12 mouse cellular contexts compared by ENCODE assay signal in the genomic region with DNA sequence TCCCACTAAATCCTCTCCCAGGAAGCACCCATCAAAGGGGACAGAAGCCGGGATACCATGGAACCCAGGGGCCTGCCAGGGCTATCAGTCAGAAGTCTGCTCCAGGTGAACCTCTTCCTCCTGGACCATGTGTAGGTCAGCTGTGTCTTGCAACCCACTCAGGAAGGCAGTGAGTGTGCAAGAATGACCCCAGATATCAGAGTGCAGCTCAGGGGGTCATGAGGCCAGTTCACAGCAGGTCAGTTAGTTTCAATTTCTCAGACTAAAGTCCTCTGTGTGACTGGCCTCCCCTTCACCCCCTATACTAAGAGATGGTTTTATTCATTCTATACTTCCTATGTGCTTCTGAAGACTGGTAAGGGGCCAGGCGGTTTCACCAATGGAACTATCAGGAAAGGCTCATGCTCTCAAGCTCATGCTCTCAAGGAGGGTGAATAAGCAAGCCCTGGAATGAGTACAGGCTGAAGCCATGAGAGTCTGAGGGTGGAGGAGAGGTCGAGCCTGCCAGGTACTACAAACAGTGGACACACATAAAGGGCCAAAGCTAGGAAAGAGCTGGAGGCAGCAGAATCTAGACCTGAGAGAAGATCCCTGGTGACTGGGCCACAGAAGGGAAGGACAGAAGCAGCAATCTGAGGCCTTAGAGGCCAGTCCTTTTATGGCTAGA. TPM values are rescaled to one million over a fixed set of nuclear protein-coding genes. Genes with fewer than 3 reads are reported as not detected.
A peak's percentile ranks its signal among the peaks of the same experiment; 100 is the strongest.
DNase-seq lines count a peak whose midpoint lies in the region; ATAC-seq and TF ChIP-seq lines count a peak whose summit lies in the region.
"Had no signal": no experiment of that assay in that cellular context is flagged by ENCODE, and none has a peak within 500 bp of the region (broad histone marks: within the 10 kb centered on the region; RNA-seq: fewer than 3 reads in every experiment).

No protein-coding gene starts in this region.

- no peak overlapping the region for H3K4me2 ChIP-seq in forebrain, embryonic 11.5 days (ENCODE audit: low read depth, low read length, severe bottlenecking)
- no peak overlapping the region for H3K4me2 ChIP-seq in midbrain, embryonic 11.5 days
- no peak overlapping the region for H3K4me2 ChIP-seq in liver, postnatal 0 days (ENCODE audit: low read depth, low read length)
- H3K4me2 ChIP-seq: embryonic facial prominence, embryonic 13.5 days; limb, embryonic 13.5 days had no signal

- H3K27ac ChIP-seq in forebrain, embryonic 10.5 days = peak overlapping the region; percentile 66; the same call in 1 of the 2 replicates
- H3K27ac ChIP-seq in forebrain, embryonic 11.5 days (ENCODE audit: low read depth, low read length) = no peak overlapping the region; the same call in 1 of the 2 replicates
- peak overlapping the region; percentile 38; the same call in 1 of the 2 replicates for H3K27ac ChIP-seq in midbrain, embryonic 10.5 days (replicated peaks)
- no peak overlapping the region for H3K27ac ChIP-seq in midbrain, embryonic 11.5 days (ENCODE audit: low read depth, low read length)
- no peak overlapping the region for H3K27ac ChIP-seq in liver, postnatal 0 days (ENCODE audit: low read depth)
- H3K27ac ChIP-seq: embryonic facial prominence, embryonic 13.5 days; limb, embryonic 13.5 days had no signal

- ATAC-seq in forebrain, embryonic 11.5 days (replicated peaks; ENCODE audit: low FRiP score) = no peak
- no peak for ATAC-seq in midbrain, embryonic 11.5 days (ENCODE audit: low FRiP score)
- peak; percentile 50 for ATAC-seq in liver, postnatal 0 days
- ATAC-seq in inflammation-experienced regulatory T-cells, adult 6 months = no peak

- 79% methylated on average over 3 of the region's 3 CpGs for WGBS in forebrain, embryonic 10.5 days
- WGBS in forebrain, embryonic 11.5 days = 80% methylated on average over 3 of the region's 3 CpGs
- 68% methylated on average over 3 of the region's 3 CpGs for WGBS in midbrain, embryonic 10.5 days
- 65% methylated on average over 3 of the region's 3 CpGs for WGBS in midbrain, embryonic 11.5 days
- 61% methylated on average over 3 of the region's 3 CpGs for WGBS in liver, postnatal 0 days (ENCODE audit: insufficient replicate concordance)

- no peaks in the 10 kb centered on the region for H3K27me3 ChIP-seq in forebrain, embryonic 10.5 days (ENCODE audit: poor library complexity, severe bottlenecking)
- H3K27me3 ChIP-seq in forebrain, embryonic 11.5 days (ENCODE audit: control insufficient read depth, insufficient read depth, low read length) = no peaks in the 10 kb centered on the region
- H3K27me3 ChIP-seq in midbrain, embryonic 10.5 days (ENCODE audit: low read depth, poor library complexity, severe bottlenecking) = no peaks in the 10 kb centered on the region
- H3K27me3 ChIP-seq in midbrain, embryonic 11.5 days (ENCODE audit: control insufficient read depth, insufficient read depth, low read length) = no peaks in the 10 kb centered on the region
- no peaks in the 10 kb centered on the region for H3K27me3 ChIP-seq in liver, postnatal 0 days (ENCODE audit: insufficient read depth, low read length)
- H3K27me3 ChIP-seq: embryonic facial prominence, embryonic 13.5 days; limb, embryonic 13.5 days had no signal

- H3K4me1 ChIP-seq in forebrain, embryonic 10.5 days = peaks cover 43% of the 10 kb centered on the region
- H3K4me1 ChIP-seq in forebrain, embryonic 11.5 days (replicated peaks; ENCODE audit: control insufficient read depth, insufficient read depth, low read length) = peaks cover 4% of the 10 kb centered on the region
- H3K4me1 ChIP-seq in midbrain, embryonic 10.5 days = peaks cover 38% of the 10 kb centered on the region
- H3K4me1 ChIP-seq in midbrain, embryonic 11.5 days (ENCODE audit: control insufficient read depth, insufficient read depth, low read length) = peaks cover 8% of the 10 kb centered on the region
- peaks cover 23% of the 10 kb centered on the region for H3K4me1 ChIP-seq in liver, postnatal 0 days (ENCODE audit: insufficient read depth)

- no peaks in the 10 kb centered on the region for H3K9me3 ChIP-seq in forebrain, embryonic 10.5 days
- H3K9me3 ChIP-seq in forebrain, embryonic 11.5 days (ENCODE audit: control insufficient read depth, low read length) = no peaks in the 10 kb centered on the region
- 0 out of 2 replicates have a peak, but pooled peaks cover 4% of the 10 kb centered on the region for H3K9me3 ChIP-seq in midbrain, embryonic 10.5 days (replicated peaks)
- H3K9me3 ChIP-seq in midbrain, embryonic 11.5 days (ENCODE audit: control insufficient read depth, low read length) = no peaks in the 10 kb centered on the region
- H3K9me3 ChIP-seq in liver, postnatal 0 days (ENCODE audit: low read length) = no peaks in the 10 kb centered on the region
- H3K9me3 ChIP-seq: embryonic facial prominence, embryonic 13.5 days; limb, embryonic 13.5 days had no signal

- TF ChIP-seq CTCF in liver, postnatal 0 days (IDR thresholded peaks at IDR 0.05; ENCODE audit: low read depth) = no peak

- no peak overlapping the region for H3K4me3 ChIP-seq in forebrain, embryonic 10.5 days
- H3K4me3 ChIP-seq in forebrain, embryonic 11.5 days (ENCODE audit: low read depth, low read length) = no peak overlapping the region
- H3K4me3 ChIP-seq in midbrain, embryonic 10.5 days = no peak overlapping the region
- no peak overlapping the region for H3K4me3 ChIP-seq in midbrain, embryonic 11.5 days (ENCODE audit: low read depth, low read length)
- no peak overlapping the region for H3K4me3 ChIP-seq in liver, postnatal 0 days (ENCODE audit: low read depth, low read length)
- H3K4me3 ChIP-seq: embryonic facial prominence, embryonic 13.5 days; limb, embryonic 13.5 days had no signal

- DNase-seq in forebrain, embryonic 10.5 days (ENCODE audit: extremely low spot score, low spot score) = no peak
- no peak for DNase-seq in forebrain, embryonic 11.5 days (ENCODE audit: low spot score)
- no peak for DNase-seq in midbrain, embryonic 10.5 days (ENCODE audit: low spot score)
- DNase-seq in midbrain, embryonic 11.5 days (ENCODE audit: low spot score, missing footprints) = no peak
- no peak for DNase-seq in liver, postnatal 0 days
- DNase-seq in left cerebral cortex, adult 8-10 months (ENCODE audit: low spot score in 2 of 2) = no peak
- DNase-seq in right cerebral cortex, postnatal 10 days (ENCODE audit: low spot score in 2 of 2) = no peak
- DNase-seq: cerebellum, adult 8-10 months; kidney, adult 11 months had no signal

- H3K9ac ChIP-seq in forebrain, embryonic 11.5 days (ENCODE audit: low read length) = no peak overlapping the region
- H3K9ac ChIP-seq in midbrain, embryonic 11.5 days (ENCODE audit: low read length) = no peak overlapping the region
- no peak overlapping the region for H3K9ac ChIP-seq in liver, postnatal 0 days (replicated peaks)
- H3K9ac ChIP-seq: embryonic facial prominence, embryonic 13.5 days; limb, embryonic 13.5 days had no signal

- TF ChIP-seq EP300 in liver, postnatal 0 days (IDR thresholded peaks at IDR 0.05; ENCODE audit: low read depth) = no peak

- H3K36me3 ChIP-seq in forebrain, embryonic 10.5 days (replicated peaks) = no peaks in the 10 kb centered on the region
- no peaks in the 10 kb centered on the region for H3K36me3 ChIP-seq in forebrain, embryonic 11.5 days (ENCODE audit: control insufficient read depth, insufficient read depth, low read length)
- no peaks in the 10 kb centered on the region for H3K36me3 ChIP-seq in midbrain, embryonic 10.5 days
- no peaks in the 10 kb centered on the region for H3K36me3 ChIP-seq in midbrain, embryonic 11.5 days (ENCODE audit: control insufficient read depth, insufficient read depth, low read length)
- no peaks in the 10 kb centered on the region; the same call in 1 of the 2 replicates for H3K36me3 ChIP-seq in liver, postnatal 0 days (replicated peaks; ENCODE audit: insufficient read depth, low read length)
- H3K36me3 ChIP-seq: embryonic facial prominence, embryonic 13.5 days; limb, embryonic 13.5 days had no signal

RNA-seq across cellular contexts. Expression of gene Itpk1, which starts 19.9 kb away (rescaled TPM):
- polyA plus RNA-seq in forebrain, embryonic 10.5 days (2016; fragmentation: Nextera tagmentation; extraction: Ambion mirVana) = 16.5 and 18.5 TPM in 2 replicates
- 19.6 and 21.5 TPM in 2 replicates for polyA plus RNA-seq in forebrain, embryonic 11.5 days (2014; fragmentation: Nextera tagmentation; extraction: Ambion mirVana)
- 16.1 and 16.9 TPM in 2 replicates for polyA plus RNA-seq in midbrain, embryonic 10.5 days (2016; fragmentation: Nextera tagmentation; extraction: Ambion mirVana)
- polyA plus RNA-seq in midbrain, embryonic 11.5 days (2014; fragmentation: Nextera tagmentation; extraction: Ambion mirVana) = 11.6 and 14.2 TPM in 2 replicates
- 3.6 TPM in 2 replicates for polyA plus RNA-seq in liver, postnatal 0 days (2015; fragmentation: Nextera tagmentation; extraction: Ambion mirVana)
- 10 to 100 TPM; 13.4 to 31.0 (median 14.1) TPM for polyA plus RNA-seq in inflammation-experienced regulatory T-cells, adult 6 months (2017; shearing (Covaris generic))
- total RNA-seq in left cerebral cortex, adult 8-10 months (2022) = 10 to 100 TPM; 58.8 to 68.2 (median 62.5) TPM

RNA-seq across cellular contexts. Expression of gene Moap1, which starts 58.6 kb away (rescaled TPM):
- polyA plus RNA-seq in forebrain, embryonic 10.5 days (2016; fragmentation: Nextera tagmentation; extraction: Ambion mirVana) = 33.8 and 36.5 TPM in 2 replicates
- polyA plus RNA-seq in forebrain, embryonic 11.5 days (2014; fragmentation: Nextera tagmentation; extraction: Ambion mirVana) = 31.9 and 34.4 TPM in 2 replicates
- polyA plus RNA-seq in midbrain, embryonic 10.5 days (2016; fragmentation: Nextera tagmentation; extraction: Ambion mirVana) = 38.4 and 44.6 TPM in 2 replicates
- polyA plus RNA-seq in midbrain, embryonic 11.5 days (2014; fragmentation: Nextera tagmentation; extraction: Ambion mirVana) = 40.8 and 41.4 TPM in 2 replicates
- 4.2 and 4.9 TPM in 2 replicates for polyA plus RNA-seq in liver, postnatal 0 days (2015; fragmentation: Nextera tagmentation; extraction: Ambion mirVana)
- polyA plus RNA-seq in inflammation-experienced regulatory T-cells, adult 6 months (2017; shearing (Covaris generic)) = 1 to 10 TPM; 4.7 to 6.9 (median 6.2) TPM
- 10 to 100 TPM; 29.9 to 37.3 (median 33.4) TPM for total RNA-seq in left cerebral cortex, adult 8-10 months (2022)

RNA-seq across cellular contexts. Expression of gene Tmem251, which starts 58.7 kb away (rescaled TPM):
- 12.0 and 14.2 TPM in 2 replicates for polyA plus RNA-seq in forebrain, embryonic 10.5 days (2016; fragmentation: Nextera tagmentation; extraction: Ambion mirVana)
- 12.7 and 14.0 TPM in 2 replicates for polyA plus RNA-seq in forebrain, embryonic 11.5 days (2014; fragmentation: Nextera tagmentation; extraction: Ambion mirVana)
- polyA plus RNA-seq in midbrain, embryonic 10.5 days (2016; fragmentation: Nextera tagmentation; extraction: Ambion mirVana) = 13.2 and 14.0 TPM in 2 replicates
- polyA plus RNA-seq in midbrain, embryonic 11.5 days (2014; fragmentation: Nextera tagmentation; extraction: Ambion mirVana) = 12.2 and 12.3 TPM in 2 replicates
- polyA plus RNA-seq in liver, postnatal 0 days (2015; fragmentation: Nextera tagmentation; extraction: Ambion mirVana) = 5.6 and 5.8 TPM in 2 replicates
- 10 to 100 TPM in 1 of 3 experiments, 1 to 10 TPM in 2; 7.7 to 10.5 (median 9.7) TPM for polyA plus RNA-seq in inflammation-experienced regulatory T-cells, adult 6 months (2017; shearing (Covaris generic))
- 1 to 10 TPM; 5.3 to 6.3 (median 5.9) TPM for total RNA-seq in left cerebral cortex, adult 8-10 months (2022)

Comparison
In these comparisons a context has a peak if more than half of its experiments do, and no peak if none do; other contexts are left out.
1. H3K27ac ChIP-seq: peak in forebrain, embryonic 10.5 days (single experiment) and midbrain, embryonic 10.5 days (single experiment); none in forebrain, embryonic 11.5 days (single experiment), midbrain, embryonic 11.5 days (single experiment) and liver, postnatal 0 days (single experiment).